Mouse (Mus musculus) lung, postnatal 0 days (tissue): ENCODE results near the gene Tdrkh. TPM values are rescaled to one million over a fixed set of nuclear protein-coding genes. Genes with fewer than 3 reads are reported as not detected.

Source experiments
- ATAC-seq: fragments of 200-750 bp; cut with Nextera tagmentation; 2 replicates; pipeline ENCODE4 v1.8.0; 2017; ENCODE audit warnings: moderate library complexity
- DNase-seq: peaks from one replicate; pipeline ENCODE4 v3.0.0-alpha.2; 2016; ENCODE audit warnings: low spot score
- H3K27ac ChIP-seq: fragments of 300-500 bp; sonication (generic); 2 replicates; pipeline ENCODE4 v1.5.1; 2014; ENCODE audit warnings: antibody characterized with exemption, mild to moderate bottlenecking, low read length, mixed read lengths
- H3K27me3 ChIP-seq: fragments of 300-500 bp; sonication (generic); replicated peaks from 2 replicates; pipeline ENCODE4 v1.6.1; 2014; ENCODE audit warnings: low read length, mixed read lengths; ENCODE audit not compliant: insufficient read depth
- H3K36me3 ChIP-seq: fragments of 300-500 bp; sonication (generic); 2 replicates; pipeline ENCODE4 v1.6.1; 2014; ENCODE audit warnings: low read length, mixed read lengths; ENCODE audit not compliant: insufficient read depth
- H3K4me1 ChIP-seq: fragments of 300-500 bp; sonication (generic); 2 replicates; pipeline ENCODE4 v1.6.1; 2014; ENCODE audit warnings: antibody characterized with exemption, low read depth, low read length, mixed read lengths; ENCODE audit not compliant: insufficient read depth
- H3K4me2 ChIP-seq: fragments of 300-500 bp; sonication (generic); replicated peaks from 2 replicates; pipeline ENCODE4 v1.6.1; 2014; ENCODE audit warnings: low read depth, mild to moderate bottlenecking, low read length, moderate library complexity, mixed read lengths
- H3K4me3 ChIP-seq: fragments of 300-500 bp; sonication (generic); 2 replicates; pipeline ENCODE4 v1.5.1; 2014; ENCODE audit warnings: low read depth, low read length
- H3K9ac ChIP-seq: fragments of 300-500 bp; sonication (generic); replicated peaks from 2 replicates; pipeline ENCODE4 v1.6.1; 2014; ENCODE audit warnings: low read depth, mild to moderate bottlenecking
- H3K9me3 ChIP-seq: fragments of 300-500 bp; sonication (generic); 2 replicates; pipeline ENCODE4 v1.6.1; 2016; ENCODE audit warnings: low read length, mixed read lengths
- CTCF ChIP-seq: IDR thresholded peaks from 2 replicates; pipeline ENCODE4 v1.5.1; 2016; ENCODE audit warnings: antibody characterized with exemption, mild to moderate bottlenecking
- EP300 ChIP-seq: IDR thresholded peaks from 2 replicates; pipeline ENCODE4 v1.6.1; 2016; ENCODE audit warnings: antibody characterized with exemption, mild to moderate bottlenecking, control low read depth
- WGBS: fragments of 180-500 bp; shearing (Covaris S2); extraction: QIAGEN DNeasy Blood & Tissue Kit; methylation state at CpG from one replicate; pipeline ENCODE4 v1.1.7; 2014; 5-methylcytosine and 5-hydroxymethylcytosine counted together
- polyA plus RNA-seq: library from polyadenylated mRNA; unstranded; fragments of >200 nt; fragmentation: Nextera tagmentation; extraction: Ambion mirVana; gene quantifications from 2 replicates; pipeline ENCODE4 v1.2.1, GENCODE M21; 2015

Gene Tdrkh
- polyA plus RNA-seq, 1 experiment from 2014 or later = 2.1 TPM

DNA sequence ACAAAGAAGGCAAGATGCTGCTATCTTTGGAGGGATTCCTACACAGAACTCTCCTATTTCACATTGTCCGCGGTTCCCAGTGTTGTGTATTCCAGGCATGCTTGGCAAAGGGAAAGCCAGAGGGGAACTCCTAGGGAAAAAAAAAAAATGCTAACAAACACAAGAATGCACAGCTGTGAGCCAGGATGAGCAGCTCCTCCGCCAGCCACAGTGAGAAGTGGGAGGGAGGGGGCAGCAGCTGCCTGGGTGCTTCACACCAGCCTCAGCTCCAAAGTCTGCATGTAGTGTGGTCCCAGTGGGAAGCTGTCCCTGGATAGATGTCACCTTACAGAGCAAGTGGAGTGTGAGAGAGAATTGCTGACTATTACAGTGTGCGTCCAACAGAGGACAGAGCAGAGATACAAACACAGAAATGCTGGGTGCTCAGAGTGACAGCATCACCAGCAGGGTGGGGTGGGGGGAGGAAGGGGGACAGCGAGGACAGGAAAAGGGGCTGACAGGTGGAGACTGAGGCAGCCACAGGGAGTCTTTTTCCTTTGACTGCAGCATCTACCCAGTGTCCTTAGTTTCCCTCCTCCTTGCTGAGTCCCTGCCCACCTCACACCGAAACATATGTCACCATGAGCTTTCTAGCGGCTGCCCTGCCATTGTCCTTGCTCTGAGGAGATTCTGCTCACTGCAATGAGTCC is 8.6 kb upstream of the Tdrkh start:
- Histone ChIP-seq H3K36me3 (no peaks in the 10 kb centered on the region), H3K4me3 (no peak overlapping the region), H3K4me2 (no peak overlapping the region), H3K9ac (no peak overlapping the region), H3K9me3 (no peaks in the 10 kb centered on the region), H3K4me1 (no peaks in the 10 kb centered on the region), H3K27me3 (no peaks in the 10 kb centered on the region), H3K27ac (no peak overlapping the region)
- WGBS = 17% methylated on average over 7 of the region's 7 CpGs
- no peak for TF ChIP-seq EP300
- TF ChIP-seq CTCF = no peak
- ATAC-seq = no peak
- no peak for DNase-seq

GRCm38 (mm10) chr3:94405561-94405960 is 7.5 kb upstream of the Tdrkh start:
- Histone ChIP-seq H3K36me3 (no peaks in the 10 kb centered on the region), H3K9ac (no peak overlapping the region), H3K9me3 (no peaks in the 10 kb centered on the region), H3K4me2 (no peak overlapping the region), H3K4me1 (no peaks in the 10 kb centered on the region), H3K4me3 (no peak overlapping the region), H3K27me3 (no peaks in the 10 kb centered on the region), H3K27ac (no peak overlapping the region; the same call in 1 of the 2 replicates)
- DNase-seq = peak; percentile 89
- WGBS = 40% methylated on average over 4 of the region's 4 CpGs
- peak; percentile 94 for ATAC-seq
- TF ChIP-seq EP300 (peak; percentile 73), CTCF (no peak)

- no peak overlapping the region for H3K9ac ChIP-seq
- H3K4me1 ChIP-seq = peaks cover 11% of the 10 kb centered on the region
- no peaks in the 10 kb centered on the region for H3K9me3 ChIP-seq
- peak overlapping the region; percentile 76 for H3K4me2 ChIP-seq
- no peaks in the 10 kb centered on the region for H3K27me3 ChIP-seq
- ATAC-seq (peak; percentile 10; the same call in 1 of the 2 replicates), DNase-seq (no peak)
- H3K4me3 ChIP-seq = peak overlapping the region; percentile 33
- TF ChIP-seq CTCF (no peak), EP300 (no peak)
- no peaks in the 10 kb centered on the region for H3K36me3 ChIP-seq
- 5% methylated on average over 25 of the region's 25 CpGs for WGBS
- no peak overlapping the region for H3K27ac ChIP-seq
These were observed 543 bp upstream of the Tdrkh start for GRCm38 (mm10) chr3:94412530-94412929.

DNA sequence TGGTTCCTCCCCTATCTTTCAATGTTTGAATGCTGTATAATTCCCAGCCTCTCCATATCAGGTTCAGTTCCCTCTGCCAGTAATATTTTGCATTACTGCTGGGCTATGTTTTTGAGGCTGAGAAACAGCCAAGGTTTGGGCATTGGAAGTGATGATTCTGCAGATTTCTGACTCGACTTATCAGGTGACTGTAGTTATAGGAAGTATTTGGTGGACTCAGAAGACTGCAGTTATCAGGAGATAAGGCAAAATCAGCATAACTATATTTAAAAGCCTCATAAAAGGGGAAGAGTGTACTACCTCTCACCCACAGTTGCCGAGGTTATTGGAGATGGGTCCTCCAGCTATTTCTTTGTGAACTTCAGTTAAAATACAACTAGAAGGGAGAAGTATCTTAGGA is 17.9 kb downstream of the Tdrkh start:
- 40% methylated on average over 2 of the region's 2 CpGs for WGBS
- TF ChIP-seq EP300 (no peak), CTCF (no peak)

DNA sequence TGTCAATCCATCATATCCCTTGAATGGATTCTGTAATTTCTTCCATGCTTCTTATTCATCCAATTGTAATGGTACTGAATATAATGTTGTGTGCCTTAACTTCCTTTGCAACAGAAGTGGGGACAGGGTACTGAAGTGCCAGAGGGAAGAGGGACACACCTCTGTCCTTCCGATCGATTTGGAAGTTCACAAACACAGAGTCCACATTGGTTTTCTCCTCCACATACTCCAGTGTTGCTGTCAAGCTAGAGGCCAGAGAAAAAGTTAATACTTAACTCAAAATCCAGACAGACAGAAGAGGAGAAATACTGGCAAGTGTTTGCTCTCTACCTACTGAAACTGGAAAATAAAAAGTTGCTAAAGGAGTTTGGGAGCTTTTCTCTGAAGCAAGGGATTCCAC is 21.2 kb downstream of the Tdrkh start:
- WGBS = 54% methylated on average over 2 of the region's 2 CpGs
- no peak overlapping the region for H3K27ac ChIP-seq
- no peak overlapping the region for H3K4me2 ChIP-seq
- H3K9me3 ChIP-seq = no peaks in the 10 kb centered on the region
- no peaks in the 10 kb centered on the region for H3K36me3 ChIP-seq
- DNase-seq (no peak), ATAC-seq (no peak)
- no peaks in the 10 kb centered on the region for H3K4me1 ChIP-seq
- H3K9ac ChIP-seq = no peak overlapping the region
- no peaks in the 10 kb centered on the region for H3K27me3 ChIP-seq
- no peak for TF ChIP-seq CTCF
- TF ChIP-seq EP300 = no peak
- H3K4me3 ChIP-seq = no peak overlapping the region

More for the DNA sequence above, 17.9 kb downstream of the Tdrkh start:
- H3K4me2 ChIP-seq = no peak overlapping the region
- no peak overlapping the region for H3K27ac ChIP-seq
- DNase-seq = no peak
- H3K27me3 ChIP-seq = no peaks in the 10 kb centered on the region
- no peaks in the 10 kb centered on the region for H3K36me3 ChIP-seq
- no peak for ATAC-seq
- no peak overlapping the region for H3K4me3 ChIP-seq
- H3K4me1 ChIP-seq = no peaks in the 10 kb centered on the region
- H3K9ac ChIP-seq = no peak overlapping the region
- no peaks in the 10 kb centered on the region for H3K9me3 ChIP-seq

DNA sequence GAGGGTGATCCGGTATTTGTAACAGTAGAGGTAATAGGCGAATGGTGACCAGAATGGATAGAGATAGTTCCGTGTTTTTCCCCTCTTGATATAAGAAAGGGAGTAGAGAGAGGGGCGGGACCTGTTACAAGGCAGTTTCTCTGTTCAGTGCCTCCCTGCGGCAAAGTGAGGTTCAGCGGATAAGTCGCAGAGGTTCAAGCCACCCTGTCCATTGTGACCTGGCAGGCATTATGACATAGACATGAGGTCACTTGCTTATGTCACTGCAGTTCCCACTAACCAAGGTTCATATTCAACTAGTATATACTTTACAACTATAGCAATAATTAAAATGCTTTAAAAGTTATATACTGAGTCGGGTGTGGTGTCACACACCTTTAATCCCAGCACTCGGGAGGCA is 23.3 kb downstream of the Tdrkh start:
- H3K4me2 ChIP-seq = no peak overlapping the region
- H3K4me3 ChIP-seq = no peak overlapping the region
- no peaks in the 10 kb centered on the region for H3K36me3 ChIP-seq
- no peak overlapping the region for H3K27ac ChIP-seq
- H3K4me1 ChIP-seq = no peaks in the 10 kb centered on the region
- no peak for ATAC-seq
- no peaks in the 10 kb centered on the region for H3K27me3 ChIP-seq
- WGBS = 79% methylated on average over 9 of the region's 9 CpGs
- no peak for DNase-seq
- H3K9ac ChIP-seq = no peak overlapping the region
- H3K9me3 ChIP-seq = no peaks in the 10 kb centered on the region
- no peak for TF ChIP-seq EP300
- no peak for TF ChIP-seq CTCF
